Mouse (Mus musculus) megakaryocyte progenitor cell, adult 5-6 weeks (primary cell): Measurements from ENCODE around the gene Wdr27. TPM values are rescaled to one million over a fixed set of nuclear protein-coding genes. Genes with fewer than 3 reads are reported as not detected.
A peak's percentile ranks its signal among the peaks of the same experiment; 100 is the strongest.

Experiments
- ATAC-seq: replicated peaks from 2 replicates; pipeline ENCODE4 v1.8.0; 2016; ENCODE audit warnings: mild to moderate bottlenecking, moderate TSS enrichment, inconsistent platforms; ENCODE audit not compliant: poor library complexity
- total RNA-seq, 2 experiments: library from RNA; stranded (forward) in 1 of 2; stranded (reverse) in 1 of 2; fragments of 157-497, 149-512 nt in 1 of 2; fragments of 200-1000 nt in 1 of 2; gene quantifications; 2 replicates each; pipeline versions ENCODE4 v1.2.3 to v1.2.4; 2015 to 2017

Wdr27 gene
- total RNA-seq, 2 experiments from 2014 or later, result 1.3 TPM; not detected in 1

DNA sequence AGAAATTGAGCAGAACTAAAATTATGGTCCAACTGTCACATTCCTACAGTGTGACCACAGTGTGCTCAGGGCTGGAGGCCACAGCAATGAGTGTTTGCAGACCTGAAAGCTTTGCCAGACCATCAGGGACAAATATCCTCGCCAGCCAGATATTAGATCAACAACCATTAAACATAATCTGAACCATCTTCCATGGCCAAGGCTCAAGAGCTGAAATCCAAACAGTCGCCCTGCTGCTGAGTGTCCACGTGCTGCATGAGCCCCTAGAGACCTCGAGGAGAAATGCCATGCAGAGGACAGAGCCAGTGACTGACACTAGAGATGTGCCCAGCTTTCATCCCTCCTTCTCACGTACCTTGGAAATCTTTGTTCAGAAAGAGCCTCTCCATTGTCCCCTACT lies 96.1 kb downstream of the Wdr27 start:
- no peak for ATAC-seq

DNA sequence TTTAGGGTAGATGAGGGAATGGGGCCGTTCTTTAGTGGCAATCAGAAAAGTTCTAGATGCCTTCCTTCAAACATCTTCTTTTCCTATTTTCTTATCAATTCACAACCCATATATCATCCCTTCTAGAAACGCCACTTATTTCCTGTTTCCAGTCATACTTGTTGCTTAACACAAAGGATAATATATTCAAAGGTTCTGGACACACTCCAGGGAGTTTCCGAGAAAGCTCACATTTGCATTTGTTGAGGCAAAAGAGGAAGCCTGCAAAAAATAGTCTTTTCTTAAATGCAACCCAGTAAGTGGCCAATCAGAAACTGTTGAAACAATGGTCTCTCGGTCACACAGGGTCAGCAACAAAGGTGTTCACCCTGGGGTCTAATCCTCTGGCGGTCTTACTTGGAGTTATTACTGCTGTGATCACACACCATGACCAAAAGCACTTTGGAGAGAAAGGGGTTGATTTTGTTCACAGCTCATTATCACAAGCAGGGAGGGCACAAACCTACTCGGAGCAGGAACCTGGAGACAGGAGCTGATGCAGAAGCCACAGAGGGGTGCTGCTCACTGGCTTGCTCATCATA lies 116.2 kb downstream of the Wdr27 start:
- peak; percentile 78 for ATAC-seq

DNA sequence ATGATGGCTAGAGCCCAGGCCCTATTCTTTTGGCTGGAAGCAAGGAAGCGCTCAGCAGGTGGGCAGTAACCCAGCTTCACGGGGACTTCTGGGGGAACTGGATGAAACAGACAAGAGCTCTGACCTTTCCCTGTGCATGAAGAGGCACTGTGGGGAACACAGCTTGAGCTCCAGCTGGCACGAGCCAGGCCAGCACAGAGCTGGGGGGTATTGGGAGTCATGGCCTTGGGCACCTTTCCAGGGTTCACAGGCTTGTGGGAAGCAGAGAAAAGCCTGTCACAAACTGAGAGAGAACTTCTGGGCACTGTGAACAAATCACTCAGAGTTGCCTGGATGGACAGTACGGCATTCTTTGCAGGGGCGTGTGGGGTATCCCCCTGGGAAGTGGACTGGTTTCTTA lies 118.0 kb downstream of the Wdr27 start:
- ATAC-seq, result no peak

DNA sequence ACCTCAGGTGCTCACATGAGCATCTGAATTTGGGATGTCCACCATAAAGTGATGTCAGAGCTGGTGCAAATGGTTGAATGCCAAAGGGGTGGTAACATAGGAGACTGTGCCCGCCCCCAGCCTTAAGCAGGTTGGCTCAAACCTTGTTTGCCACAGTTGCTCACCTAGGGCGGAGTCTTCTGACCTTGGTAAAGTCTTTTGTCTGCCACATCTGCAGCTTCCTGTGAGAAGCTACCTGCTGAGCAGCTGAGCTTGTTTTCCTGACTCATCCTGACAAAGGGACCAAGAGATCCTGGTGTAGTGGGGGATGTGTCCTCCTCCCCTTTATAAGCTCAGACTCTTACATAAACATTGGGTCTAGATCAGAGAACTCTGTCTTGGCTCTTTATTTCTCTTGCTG lies 125.0 kb downstream of the Wdr27 start:
- ATAC-seq, result no peak

DNA sequence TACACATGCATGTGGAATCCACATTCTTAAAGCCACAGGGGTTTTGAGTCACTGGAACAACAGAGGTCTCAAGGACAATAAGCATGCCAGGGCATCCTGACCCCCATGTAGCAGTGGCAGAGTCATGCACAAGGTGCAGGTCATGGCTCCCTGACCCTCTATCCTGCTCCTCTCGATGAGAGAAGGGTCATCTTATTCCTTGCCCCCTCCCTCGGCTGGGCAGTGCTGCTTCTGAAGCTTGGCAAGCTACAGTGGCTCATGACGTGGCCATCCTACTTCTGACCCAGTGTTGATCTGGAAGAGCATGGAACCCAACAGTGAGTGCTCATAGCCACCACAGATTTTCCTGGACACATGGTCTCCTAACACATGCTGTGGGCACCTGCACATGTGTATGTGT lies 126.9 kb downstream of the Wdr27 start:
- no peak for ATAC-seq

DNA sequence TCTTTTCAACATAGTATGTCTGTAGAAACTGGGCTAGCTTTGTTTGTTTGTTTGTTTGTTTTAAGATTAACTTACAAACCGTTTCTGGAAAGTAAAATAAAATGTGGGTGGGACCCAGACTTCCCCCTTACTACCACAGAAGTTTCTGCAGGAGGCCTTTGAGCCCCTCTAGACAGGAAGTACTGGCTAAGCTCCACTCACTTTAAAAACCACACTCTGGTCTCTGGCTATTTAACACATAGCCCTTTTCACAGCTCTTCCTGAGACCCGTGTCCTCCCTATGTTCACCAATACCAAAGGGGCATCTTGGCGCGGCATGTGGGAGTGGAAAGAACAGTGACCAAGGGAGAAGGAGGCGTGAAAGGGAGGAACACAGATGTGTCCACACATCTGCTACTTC lies 127.7 kb downstream of the Wdr27 start:
- peak; percentile 57 for ATAC-seq

DNA sequence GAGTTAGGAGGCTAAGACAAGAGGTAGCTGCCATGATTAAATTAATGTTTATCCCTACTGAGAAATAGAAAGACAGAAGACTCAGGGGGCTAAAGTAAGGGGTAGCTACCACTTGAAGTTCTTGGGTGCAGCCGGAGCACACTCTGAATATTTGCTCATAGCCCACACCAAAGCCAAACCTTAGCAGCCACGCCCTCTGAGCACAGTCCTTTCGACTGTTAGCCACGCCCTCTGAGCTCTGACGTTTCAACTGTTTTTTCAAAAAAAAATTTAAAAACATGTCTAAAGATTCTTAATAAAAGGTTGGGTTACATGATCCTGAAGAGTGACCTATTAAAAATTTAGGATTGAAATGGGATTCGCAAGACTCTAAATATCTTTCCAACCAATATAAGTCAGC lies 130.3 kb downstream of the Wdr27 start:
- no peak for ATAC-seq

DNA sequence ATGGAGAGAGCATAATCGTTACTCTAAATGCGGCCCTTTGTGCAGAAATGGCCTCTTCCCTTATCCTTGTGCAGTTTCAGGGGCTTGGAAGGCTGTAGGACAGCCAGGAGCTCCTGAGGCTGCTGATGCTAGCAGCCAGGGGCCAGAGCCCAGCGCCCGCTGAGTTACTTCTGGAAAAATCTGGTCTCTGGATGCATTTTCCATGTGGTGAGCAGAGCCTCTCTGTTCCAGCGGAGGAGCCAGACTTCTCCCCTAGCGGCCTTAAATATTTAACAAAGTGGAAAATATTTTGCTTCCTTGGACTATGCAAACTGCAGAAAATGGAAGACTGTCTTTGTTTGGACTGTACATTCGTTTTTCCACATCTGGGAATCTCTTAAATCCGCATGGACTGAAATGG lies 130.9 kb downstream of the Wdr27 start:
- no peak for ATAC-seq

DNA sequence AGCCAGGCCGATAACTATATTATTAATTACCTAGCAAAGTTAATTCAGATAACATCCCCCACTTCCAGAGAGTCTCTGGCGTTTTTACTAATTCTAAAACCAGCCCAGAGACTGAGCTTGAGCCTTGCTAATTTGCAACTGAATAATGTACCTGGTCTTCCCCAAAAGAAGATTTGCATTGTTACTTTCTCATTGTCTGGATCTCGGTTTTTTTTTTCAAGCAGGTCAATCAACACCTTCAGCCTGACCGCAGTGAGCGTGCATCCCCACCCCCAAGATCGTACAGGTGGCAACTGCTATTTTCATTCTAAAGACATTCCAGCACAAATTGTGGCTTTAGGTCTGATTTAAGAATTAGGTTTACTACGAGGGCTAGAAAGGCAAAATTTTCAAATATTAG lies 136.2 kb downstream of the Wdr27 start:
- ATAC-seq, result no peak

DNA sequence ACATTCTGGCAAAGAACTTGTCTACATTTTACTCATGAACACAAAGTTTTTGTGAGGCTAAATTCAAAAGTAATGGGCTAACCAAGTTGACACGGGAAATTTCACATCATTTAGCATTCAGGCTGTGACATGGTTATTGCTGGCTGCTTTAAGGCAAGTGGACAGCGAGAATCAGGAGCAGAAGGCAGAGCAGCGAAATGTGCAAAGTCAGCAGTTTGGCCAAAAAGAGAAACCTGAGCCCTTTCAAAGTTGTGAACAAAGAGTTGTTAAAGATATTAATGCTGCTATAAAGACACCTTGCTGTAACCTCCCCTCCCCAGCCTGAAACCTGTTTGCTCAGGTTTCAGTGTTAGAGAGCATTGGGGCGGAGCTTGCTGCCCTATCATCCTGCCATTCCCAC lies 143.7 kb downstream of the Wdr27 start:
- ATAC-seq, result no peak

DNA sequence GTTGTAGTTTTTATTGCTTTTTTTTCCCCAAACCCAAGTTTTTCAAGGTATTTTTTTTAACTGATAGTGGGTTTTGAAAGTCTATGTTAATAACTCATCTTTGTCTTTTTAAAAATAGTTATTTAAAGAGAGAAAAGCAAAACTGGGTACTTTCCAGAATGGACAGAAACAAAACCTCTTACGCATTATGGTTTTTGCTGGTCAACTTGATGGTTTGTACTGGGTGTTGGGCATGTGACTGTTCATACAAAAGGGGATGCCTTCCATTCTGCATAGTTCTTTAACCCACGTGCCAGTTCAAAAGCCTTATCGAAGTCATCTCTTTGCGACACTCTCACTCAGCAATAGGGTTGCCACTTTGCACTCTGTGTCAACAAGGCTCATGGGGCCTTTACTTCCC lies 147.9 kb downstream of the Wdr27 start:
- ATAC-seq, result no peak

DNA sequence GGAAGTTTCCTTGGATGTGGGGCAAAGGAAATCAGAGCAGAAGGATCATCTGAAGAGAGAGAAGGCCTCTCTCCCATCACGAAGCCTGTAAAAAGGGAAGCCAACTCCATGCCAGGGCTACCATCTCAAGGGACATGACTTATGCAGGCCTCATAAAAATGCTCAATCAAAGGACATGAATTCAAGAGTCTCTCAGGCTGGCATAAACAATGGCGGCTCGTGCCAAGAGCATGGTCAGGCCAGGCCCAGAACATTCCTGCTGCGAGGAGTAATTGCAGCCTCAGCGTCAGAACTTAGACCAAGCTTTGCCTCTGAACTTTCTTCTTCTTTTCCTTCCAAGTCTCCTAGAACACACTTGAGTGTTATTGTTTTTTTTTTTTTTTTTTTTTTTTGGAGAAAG lies 163.6 kb downstream of the Wdr27 start:
- ATAC-seq, result no peak

DNA sequence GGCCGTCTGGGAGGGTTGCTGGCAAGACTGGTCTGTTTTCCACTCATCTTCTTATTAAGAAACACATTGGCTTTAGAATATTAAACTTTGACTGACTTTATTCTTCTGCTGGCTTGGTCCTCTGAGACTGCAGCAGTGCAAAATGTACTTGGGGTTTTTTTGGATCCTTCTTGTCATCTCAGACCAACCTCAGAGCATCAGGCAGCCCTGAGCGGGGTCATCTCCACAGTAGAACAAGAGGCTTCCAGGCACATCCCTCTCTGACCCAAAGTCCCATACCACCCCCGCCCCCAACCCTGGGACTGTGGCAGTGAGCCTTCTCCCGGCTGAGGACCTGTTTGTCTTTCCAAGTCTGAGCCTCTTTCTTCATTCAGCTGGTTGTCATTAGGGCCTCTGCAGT lies 171.6 kb downstream of the Wdr27 start:
- ATAC-seq, result no peak

DNA sequence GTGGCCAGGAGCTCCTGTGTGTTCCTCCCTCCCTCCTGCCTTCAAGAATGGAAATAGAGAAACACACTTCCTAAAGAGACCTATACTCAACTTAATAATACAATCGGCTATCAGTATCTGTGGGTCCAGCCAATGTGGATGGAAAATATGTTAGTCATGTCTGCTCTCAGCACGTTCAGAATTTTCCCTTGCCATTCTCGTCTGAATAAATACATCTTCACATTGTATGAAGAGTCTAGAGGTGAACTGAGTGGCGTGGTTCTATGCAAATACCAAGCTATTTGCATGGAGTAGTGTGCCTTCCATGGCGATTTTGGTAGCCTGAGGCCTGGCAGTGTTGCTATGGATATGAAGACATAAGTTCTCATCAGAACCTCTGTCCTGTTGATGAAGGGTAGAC lies 172.6 kb downstream of the Wdr27 start:
- no peak for ATAC-seq

Other genes with a start within 250 kb of the Wdr27 start
- gene Thbs2, start 248.9 kb downstream of the Wdr27 start, total RNA-seq (2015), result not detected in 2 replicates
- 0.12 TPM in 1 of 2 replicates, not detected in the other for gene Thbs2, start 248.9 kb downstream of the Wdr27 start, total RNA-seq (2017)
- 11.0 and 13.0 TPM in 2 replicates for gene 1600012H06Rik, start within 50 bp of the Wdr27 start, total RNA-seq (2015)
- gene 1600012H06Rik, start within 50 bp of the Wdr27 start, total RNA-seq (2017), result 9.5 and 12.2 TPM in 2 replicates
- gene Phf10, start 18.1 kb upstream of the Wdr27 start, total RNA-seq (2015), result 204 and 222 TPM in 2 replicates
- 73.0 and 85.0 TPM in 2 replicates for gene Phf10, start 18.1 kb upstream of the Wdr27 start, total RNA-seq (2017)
- 3.7 and 4.0 TPM in 2 replicates for gene 9030025P20Rik, start 35.3 kb upstream of the Wdr27 start, total RNA-seq (2015)
- 4.7 and 7.6 TPM in 2 replicates for gene 9030025P20Rik, start 35.3 kb upstream of the Wdr27 start, total RNA-seq (2017)
- gene Gm3417, start 35.6 kb upstream of the Wdr27 start, total RNA-seq (2015), result 0.24 and 0.52 TPM in 2 replicates
- 1.1 TPM in 1 of 2 replicates, not detected in the other for gene Gm3417, start 35.6 kb upstream of the Wdr27 start, total RNA-seq (2017)
- gene Gm3435, start 67.0 kb upstream of the Wdr27 start, total RNA-seq (2015), result 3.9 and 4.3 TPM in 2 replicates
- gene Gm3435, start 67.0 kb upstream of the Wdr27 start, total RNA-seq (2017), result 2.0 and 2.9 TPM in 2 replicates
- 57.6 and 71.7 TPM in 2 replicates for gene Ermard, start 98.0 kb upstream of the Wdr27 start, total RNA-seq (2015)
- 24.2 and 39.0 TPM in 2 replicates for gene Ermard, start 98.0 kb upstream of the Wdr27 start, total RNA-seq (2017)
- 1.0 and 1.9 TPM in 2 replicates for gene Tcte3, start 98.3 kb upstream of the Wdr27 start, total RNA-seq (2015)
- gene Tcte3, start 98.3 kb upstream of the Wdr27 start, total RNA-seq (2017), result 0.33 TPM in 1 of 2 replicates, not detected in the other
- 10.1 and 11.6 TPM in 2 replicates for gene Gm3448, start 98.4 kb upstream of the Wdr27 start, total RNA-seq (2015)
- 15.4 and 16.3 TPM in 2 replicates for gene Gm3448, start 98.4 kb upstream of the Wdr27 start, total RNA-seq (2017)